Mouse (Mus musculus) G1E (cell line): ENCODE data around the gene Tcf15.

Experiments used
- CTCF ChIP-seq: IDR thresholded peaks from 2 replicates; pipeline ENCODE4 v1.5.1; 2012; ENCODE audit warnings: low read depth, low read length, inconsistent platforms, mixed read lengths
- GATA1 ChIP-seq: IDR thresholded peaks from 2 replicates; pipeline ENCODE4 v1.6.1; 2012; ENCODE audit warnings: borderline replicate concordance, low read length, inconsistent platforms, mixed read lengths
- GATA2 ChIP-seq: IDR thresholded peaks from 2 replicates; pipeline ENCODE4 v1.6.1; 2012; ENCODE audit warnings: low read depth, low read length, inconsistent platforms, borderline replicate concordance

- TF ChIP-seq CTCF, result no peak
- TF ChIP-seq GATA1, result no peak
- TF ChIP-seq GATA2, result no peak
Observed at GRCm38 (mm10) chr2:152112490-152112889, 30.9 kb upstream of the Tcf15 start.
